Mouse (Mus musculus): ENCODE measurements around the gene Dynll1. TPM values are rescaled to one million over a fixed set of nuclear protein-coding genes. Genes with fewer than 3 reads are reported as not detected.

The Dynll1 gene
- total RNA-seq (2023) = 100 to 1,000 TPM; 186 to 218 TPM

GRCm38 (mm10) chr5:115300792-115301614 lies at the start of gene Dynll1:
Dynll1 (minus strand) TSS chr5:115300999.

DNA sequence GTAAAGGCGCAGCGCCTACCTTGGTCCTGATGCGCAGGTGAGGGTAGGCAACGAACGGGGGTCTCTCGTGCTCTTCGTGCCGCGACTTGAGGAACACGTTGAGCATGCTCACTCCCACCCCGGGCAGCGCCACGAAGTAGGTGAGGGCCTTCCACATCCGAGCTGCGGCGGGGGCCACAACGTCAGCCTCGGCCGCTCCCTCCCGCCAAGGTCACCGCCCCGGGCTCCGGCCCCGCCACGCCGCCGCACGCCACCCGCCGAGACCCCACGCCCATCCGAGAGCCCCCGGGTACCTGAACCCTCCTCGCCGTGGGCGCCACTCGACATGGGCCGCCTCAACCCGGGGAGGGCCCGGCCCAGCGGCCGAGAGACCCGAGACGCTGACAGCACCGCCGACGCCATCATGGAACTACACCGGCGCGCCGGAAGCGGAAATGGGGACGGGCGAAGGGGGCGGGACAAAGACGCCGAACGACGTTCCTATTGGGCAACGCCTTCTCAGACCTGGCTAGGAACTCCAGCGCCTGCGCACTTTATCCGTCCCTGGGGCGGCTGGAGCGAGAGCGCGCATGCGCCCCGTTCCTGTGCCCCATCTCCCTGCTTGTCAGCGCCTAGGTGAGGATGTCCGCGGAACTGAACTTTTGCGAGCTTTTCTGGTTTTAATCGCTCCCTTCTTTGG lies 47.9 kb upstream of the Dynll1 start, which contains the start of gene Cox6a1:
Cox6a1 (minus strand) TSS at position 436 of the 679 bp plus-strand sequence.

GRCm38 (mm10) chr5:115340577-115341313 lies 39.9 kb upstream of the Dynll1 start, which contains the start of the genes Gatc and Triap1:
Gatc (minus strand) TSS chr5:115341178.
Triap1 (plus strand) TSS chr5:115341225.

GRCm38 (mm10) chr5:115326875-115327609 lies 26.2 kb upstream of the Dynll1 start, which contains the start of gene Srsf9:
Srsf9 (plus strand) TSS chr5:115327177.

DNA sequence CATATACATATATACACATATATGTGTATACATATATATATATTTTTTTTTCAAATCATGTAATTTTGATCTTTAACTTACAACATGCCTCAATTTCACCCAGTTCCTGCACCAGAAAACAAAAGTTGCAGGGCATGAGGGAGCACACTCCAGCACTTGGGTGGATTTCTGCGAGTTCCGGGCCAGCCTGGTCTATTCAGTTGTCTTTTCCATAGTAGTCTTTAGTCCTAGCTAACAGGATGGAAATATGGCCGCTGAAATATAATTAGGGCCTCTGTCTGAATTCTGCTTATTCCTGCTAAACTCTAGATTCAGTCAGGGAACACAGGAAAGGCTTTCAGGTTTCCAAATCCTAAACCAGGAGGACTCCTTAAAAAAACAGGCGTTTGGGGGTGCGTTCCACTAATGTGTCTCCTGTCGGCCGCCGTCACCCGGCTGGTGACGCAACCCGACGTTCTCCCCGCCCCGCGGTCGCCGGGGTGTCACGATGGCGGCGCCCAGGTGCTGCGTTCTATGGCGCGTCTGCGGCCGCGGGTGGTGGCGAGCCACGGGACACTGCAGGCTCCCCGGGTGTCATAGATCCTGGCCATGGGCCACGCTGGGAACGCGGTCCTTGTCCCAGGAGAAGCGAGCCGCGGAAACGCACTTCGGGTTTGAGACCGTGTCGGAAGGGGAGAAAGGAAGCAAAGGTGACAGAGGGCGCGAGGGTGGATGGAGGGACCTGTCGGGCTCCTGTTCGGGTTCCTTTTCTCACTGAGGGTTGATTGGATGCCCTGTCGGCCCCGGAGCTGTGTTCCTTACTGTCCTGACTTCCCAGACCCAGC lies 21.4 kb downstream of the Dynll1 start, which contains the start of gene Coq5:
Coq5 (plus strand) TSS at position 441 of the 824 bp plus-strand sequence.

DNA sequence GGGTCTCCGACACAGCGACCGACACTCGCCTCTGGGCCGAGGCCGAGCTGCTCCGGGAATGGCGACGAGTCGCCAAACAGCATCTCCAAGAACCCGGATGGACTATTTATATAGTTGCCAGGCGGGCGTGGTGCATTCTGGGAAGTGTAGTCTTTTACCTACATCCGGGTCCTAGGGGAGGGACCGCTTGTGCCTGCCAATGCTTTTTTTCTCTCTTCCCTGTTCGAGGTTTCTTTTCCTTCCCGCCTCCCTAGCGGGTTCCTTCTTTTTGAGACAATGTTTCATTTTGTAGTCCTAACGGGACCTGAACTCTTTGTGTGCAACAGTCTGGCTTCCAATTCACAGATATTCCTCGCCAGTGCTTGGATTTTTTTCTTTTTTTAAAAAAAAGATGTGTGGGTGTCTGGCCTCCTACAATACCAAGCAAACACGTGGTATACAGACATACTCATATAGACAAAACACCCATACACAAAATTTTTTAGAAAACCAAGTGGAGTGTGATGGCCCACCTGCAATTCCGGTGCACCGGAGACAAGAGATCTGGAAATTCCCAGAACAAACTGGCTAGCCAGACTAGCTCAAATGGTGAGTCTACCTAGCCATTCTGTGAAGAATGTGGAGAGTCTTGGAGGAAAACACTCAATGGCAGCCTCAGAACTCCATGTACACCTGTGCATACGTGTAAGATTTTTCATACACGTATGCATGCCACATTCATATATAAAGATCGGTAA lies 27.8 kb downstream of the Dynll1 start, which contains the start of gene Rnf10:
Rnf10 (minus strand) TSS at position 87 of the 737 bp plus-strand sequence.

Other genes starting within 250 kb of the Dynll1 start
- gene Gm10401, start 202.7 kb downstream of the Dynll1 start, total RNA-seq (2023) = not detected
- 10 to 100 TPM; 16.7 to 18.9 TPM for gene Acads, start 181.7 kb downstream of the Dynll1 start, total RNA-seq (2023)
- 10 to 100 TPM; 18.0 to 21.5 TPM for gene Unc119b, start 166.0 kb downstream of the Dynll1 start, total RNA-seq (2023)
- gene Mlec, start 142.8 kb downstream of the Dynll1 start, total RNA-seq (2023) = 100 to 1,000 TPM; 119 to 122 TPM
- not detected for gene Cabp1, start 106.6 kb downstream of the Dynll1 start, total RNA-seq (2023)
- 10 to 100 TPM; 13.0 to 13.5 TPM for gene Pop5, start 65.2 kb downstream of the Dynll1 start, total RNA-seq (2023)
- gene Rnf10, start 28.1 kb downstream of the Dynll1 start, total RNA-seq (2023) = 100 to 1,000 TPM; 192 to 202 TPM
- 10 to 100 TPM; 10.7 to 11.2 TPM for gene Coq5, start 21.3 kb downstream of the Dynll1 start, total RNA-seq (2023)
- gene Srsf9, start 26.2 kb upstream of the Dynll1 start, total RNA-seq (2023) = 10 to 100 TPM; 57.3 to 62.5 TPM
- 10 to 100 TPM in 1 of 2 experiments, 1 to 10 TPM in 1; 5.9 to 11.5 TPM for gene Gatc, start 40.2 kb upstream of the Dynll1 start, total RNA-seq (2023)
- gene Triap1, start 40.2 kb upstream of the Dynll1 start, total RNA-seq (2023) = 10 to 100 TPM; 15.2 to 17.1 TPM
- gene Cox6a1, start 48.0 kb upstream of the Dynll1 start, total RNA-seq (2023) = 100 to 1,000 TPM; 239 to 273 TPM
- not detected for gene Msi1, start 128.6 kb upstream of the Dynll1 start, total RNA-seq (2023)
- not detected for gene Pla2g1b, start 165.3 kb upstream of the Dynll1 start, total RNA-seq (2023)
- gene Sirt4, start 183.7 kb upstream of the Dynll1 start, total RNA-seq (2023) = 1 to 10 TPM; 3.0 to 5.4 TPM
- gene Pxn, start 205.7 kb upstream of the Dynll1 start, total RNA-seq (2023) = 100 to 1,000 TPM; 402 to 404 TPM

All from neutrophil, adult 59 days (primary cell).